Mouse (Mus musculus) thymus, postnatal 25 days (tissue): Measurements from ENCODE around the gene Itgav.
"Not testable (repeated sequence)": the region's sequence is repeated elsewhere in the genome, so short reads cannot be mapped to it uniquely, and the experiment has no call there.

Experiments
- DNase-seq: peaks from one replicate; pipeline ENCODE4 v3.0.0; 2022

The Itgav gene

DNA sequence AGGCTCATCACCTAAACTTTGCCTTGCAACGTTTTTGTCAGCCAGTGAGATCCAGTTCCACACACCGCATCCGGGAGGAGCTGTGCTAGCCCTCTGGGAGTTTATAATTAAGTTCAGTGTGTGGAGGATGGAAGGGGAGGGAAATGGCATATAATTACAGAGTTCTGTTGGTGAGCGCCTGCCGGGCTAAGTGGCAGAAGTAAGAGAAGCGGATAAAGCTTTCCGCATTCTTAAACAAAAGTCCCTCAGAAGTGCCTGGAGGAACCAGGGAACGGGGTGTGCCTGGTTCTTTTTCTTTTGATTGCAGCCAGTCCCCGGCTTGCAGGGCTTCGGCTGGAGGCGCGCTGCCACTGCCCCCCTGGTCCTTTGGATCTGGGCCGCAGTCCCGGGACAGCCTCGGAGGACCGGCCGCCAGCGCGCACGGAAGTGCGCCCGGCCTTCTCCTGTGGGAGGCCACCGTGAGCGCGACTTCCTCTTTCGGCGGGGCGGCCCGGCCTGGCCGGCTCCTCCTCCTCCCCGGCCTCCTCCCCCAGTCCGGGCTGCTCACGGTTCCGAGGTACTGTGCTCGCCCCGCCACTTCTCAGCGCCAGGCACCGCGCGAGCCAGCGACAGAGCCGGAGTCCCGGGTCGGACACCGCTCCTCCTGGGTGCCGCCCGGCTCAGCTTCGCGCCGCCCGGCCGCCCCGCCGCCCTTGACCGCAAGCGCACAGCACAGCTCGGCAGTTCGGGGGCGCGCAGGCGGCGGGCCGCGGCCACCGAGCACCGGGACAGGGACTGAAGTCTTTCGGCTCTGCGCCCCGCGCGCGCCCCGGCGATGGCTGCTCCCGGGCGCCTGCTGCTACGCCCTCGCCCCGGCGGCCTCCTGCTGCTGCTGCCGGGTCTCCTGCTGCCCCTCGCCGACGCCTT is at the start of gene Itgav:
TSS of gene Itgav (plus strand) at position 477 of the 906 bp plus-strand sequence.
- DNase-seq, result peak; percentile 90

DNA sequence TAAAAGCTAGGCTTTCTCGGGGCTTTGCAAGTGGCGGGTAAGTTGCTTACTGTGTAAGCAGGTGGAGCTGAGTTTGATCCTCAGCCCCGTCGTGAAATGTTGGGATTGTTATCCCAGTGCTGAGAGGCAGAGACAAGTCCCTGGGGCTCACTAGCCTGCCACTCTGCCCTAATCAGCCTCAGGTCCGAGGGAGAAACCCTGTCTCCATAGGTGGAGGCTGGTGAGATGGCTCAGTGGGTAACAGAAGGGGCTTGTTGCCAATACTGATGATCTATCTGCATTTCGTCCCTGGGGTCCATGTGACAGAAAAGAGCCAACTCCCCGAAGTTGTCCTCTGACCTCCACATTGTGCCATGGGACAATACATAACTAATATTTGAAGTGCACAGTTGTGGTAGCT is 49.8 kb upstream of the Itgav start:
- DNase-seq, result no peak

DNA sequence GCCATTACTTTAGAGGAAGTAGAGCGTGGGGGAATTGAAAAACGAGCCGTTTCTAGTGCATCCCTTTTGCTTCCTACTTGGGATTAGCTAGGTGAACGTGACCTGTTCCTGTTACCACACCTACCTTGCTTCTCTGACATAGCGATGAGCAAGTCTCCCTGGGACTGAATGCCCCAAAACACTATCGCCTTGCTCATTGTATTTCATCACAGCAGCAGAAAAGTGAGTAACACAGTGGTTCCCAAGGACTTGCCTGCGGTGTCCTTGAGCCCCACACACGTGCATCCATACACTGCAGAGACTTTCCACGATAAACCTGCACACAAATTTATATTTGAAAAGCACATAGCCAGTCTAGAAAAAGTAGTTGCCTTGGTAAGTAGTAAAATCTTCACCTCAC is 49.3 kb upstream of the Itgav start:
- DNase-seq, result no peak

DNA sequence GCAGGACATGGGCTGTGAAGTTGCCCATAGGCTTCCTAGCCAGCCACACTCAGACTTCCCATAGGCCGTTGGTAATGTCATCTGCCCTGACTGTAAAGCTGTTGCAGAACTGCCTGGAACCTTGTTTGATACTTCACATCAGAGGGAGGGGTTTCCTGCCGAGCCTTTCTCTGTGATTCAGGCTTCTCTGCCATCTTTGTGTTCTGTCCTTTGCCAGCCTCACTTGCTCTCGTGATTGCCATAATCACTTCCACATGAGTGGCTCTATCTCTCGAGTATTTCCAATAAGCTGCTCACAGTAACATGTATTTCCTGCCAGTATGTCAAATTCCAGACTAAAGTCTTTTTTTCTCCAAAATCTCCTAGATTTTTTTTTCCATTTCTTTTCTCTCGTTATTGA is 48.5 kb upstream of the Itgav start:
- no peak for DNase-seq

DNA sequence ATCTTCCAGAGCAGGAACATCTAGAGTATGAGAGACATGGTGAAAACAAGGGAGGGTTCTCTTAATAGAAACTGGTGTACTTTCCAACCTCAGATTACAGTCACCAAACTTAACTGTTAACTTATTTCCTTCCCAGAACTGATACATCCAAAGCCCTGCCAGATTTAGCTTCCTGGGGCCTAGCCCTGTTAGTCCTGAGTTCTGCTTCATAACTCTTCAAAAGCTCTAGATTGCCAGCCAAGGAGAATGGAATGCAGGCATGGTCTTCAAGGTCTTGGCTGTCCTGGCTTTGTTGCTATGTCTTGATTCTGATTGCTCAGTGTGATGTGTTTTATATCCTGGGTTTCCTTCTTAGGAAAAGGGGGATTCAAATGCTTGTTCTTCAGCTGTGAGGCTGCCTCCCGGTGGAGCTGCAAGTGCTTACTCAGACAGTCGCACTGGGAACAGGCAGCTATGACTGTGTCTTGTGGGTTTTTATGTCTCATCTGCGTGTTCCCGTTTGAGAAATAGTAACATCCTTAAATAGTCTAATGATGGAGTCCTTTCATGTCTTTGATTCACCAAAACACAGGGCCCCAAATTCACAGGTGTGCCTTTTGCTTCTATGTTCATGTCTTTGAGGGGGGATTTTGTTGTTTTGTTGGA is 47.8 kb upstream of the Itgav start:
- no peak for DNase-seq

DNA sequence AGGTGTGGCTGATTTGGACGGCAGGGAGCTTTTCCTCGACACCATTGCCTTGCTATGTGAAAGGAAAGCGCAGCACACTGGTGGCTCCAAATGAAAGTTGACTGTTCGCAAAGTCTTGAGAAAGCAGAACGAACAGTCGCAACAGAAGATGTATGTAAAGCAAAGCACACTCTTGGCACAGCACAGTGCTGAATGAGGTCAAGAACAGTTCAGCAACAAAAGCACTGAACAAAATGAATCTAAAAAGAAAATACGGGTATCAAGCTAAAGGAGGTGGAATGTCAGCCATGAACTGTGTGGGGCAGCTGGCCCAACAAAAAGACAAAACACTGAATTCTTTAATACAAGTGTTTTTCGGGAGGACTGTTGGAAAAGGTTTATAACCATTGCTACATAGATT is 42.9 kb upstream of the Itgav start:
- no peak for DNase-seq

DNA sequence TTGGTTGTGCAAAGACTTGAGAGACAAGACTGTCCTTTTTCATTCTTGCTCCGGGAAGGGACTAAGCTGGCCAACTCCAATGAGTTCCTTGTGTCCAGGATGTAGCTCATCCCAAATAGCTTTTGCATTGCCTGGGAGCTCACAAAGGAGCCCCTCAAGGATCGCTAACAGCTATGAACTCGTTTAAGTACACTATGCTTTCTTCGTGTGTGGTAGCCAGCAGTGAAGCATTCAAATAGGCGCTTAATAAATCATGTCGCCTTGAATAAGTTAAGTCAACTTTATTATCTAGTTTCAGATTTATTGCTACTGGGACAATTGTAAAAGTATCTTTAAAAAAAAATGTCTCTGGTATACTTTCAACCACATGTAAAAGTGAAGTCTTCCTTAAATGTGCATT is 42.4 kb upstream of the Itgav start:
- DNase-seq, result no peak

DNA sequence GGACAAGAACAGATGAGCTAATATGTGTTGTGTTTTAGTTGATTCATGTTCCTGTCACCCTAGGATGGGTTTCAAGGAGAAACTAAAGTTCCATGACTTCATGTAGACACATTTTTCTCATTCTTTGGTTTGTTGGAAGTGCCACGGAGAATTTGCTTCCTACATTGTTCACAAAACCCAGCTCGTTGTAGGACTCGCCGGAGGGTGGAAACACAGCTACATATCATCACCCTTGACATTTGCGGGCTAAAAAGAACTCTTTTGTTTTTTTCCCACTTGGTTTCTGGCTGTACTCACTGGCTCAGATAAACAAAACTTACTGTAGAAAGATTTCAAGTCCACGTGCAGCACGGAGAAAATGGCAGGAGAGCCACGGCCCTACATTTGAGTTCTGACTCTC is 41.9 kb upstream of the Itgav start:
- no peak for DNase-seq

DNA sequence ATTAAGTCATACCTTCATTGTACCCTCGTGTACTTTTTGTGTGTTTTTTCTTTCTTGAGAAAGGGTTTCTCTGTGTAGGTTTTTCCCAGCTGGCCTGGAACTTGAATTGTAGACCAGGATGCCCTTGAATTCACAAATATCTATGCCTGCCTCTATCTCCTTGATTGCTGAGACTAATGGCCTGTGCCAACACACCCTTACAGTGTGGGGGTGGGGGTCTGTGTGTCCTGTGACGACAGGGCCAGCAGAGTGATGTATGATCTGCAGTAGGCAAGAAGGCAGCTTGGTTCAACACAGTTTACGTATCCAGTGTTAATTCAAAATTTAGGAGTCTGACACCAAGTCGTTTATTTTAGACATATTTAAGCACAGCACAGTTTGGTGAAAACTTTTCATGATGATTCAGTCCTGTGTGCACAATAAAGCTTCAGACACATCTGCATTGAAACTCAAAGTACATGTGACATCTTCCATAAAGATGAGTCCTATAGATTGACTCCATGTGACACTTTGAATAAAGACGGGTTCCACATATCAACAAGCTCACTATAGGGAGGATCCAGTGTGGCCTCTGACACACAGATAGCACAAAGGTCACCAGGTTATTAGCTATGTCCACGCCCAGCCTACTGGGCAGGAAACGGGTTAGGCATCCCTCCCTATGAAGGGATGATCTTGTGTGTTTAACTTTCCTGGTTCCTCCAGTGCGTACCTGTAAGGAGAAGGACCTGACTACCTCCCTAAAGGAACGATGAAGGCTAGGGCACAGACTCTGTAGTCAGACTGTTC is 40.3 kb upstream of the Itgav start:
- no peak for DNase-seq

DNA sequence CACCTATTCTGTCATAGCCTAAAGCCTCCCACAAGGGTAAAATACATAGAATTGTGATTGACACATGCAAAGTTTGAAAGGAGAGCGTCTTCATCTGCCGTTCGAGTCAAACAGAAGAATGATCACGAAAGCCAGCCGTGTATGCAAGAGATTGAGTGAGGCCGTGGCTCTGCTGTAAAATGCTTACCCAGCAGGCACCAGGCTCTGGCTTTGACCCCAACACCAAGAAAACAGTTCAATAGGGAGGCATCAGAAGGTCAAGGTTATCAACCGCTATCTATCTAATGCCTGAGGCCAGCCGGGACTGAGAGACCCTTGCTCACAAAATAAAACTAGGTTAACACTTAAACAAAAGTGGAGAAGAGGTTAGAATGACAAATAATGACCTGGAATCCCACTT is 39.5 kb upstream of the Itgav start:
- DNase-seq, result no peak

DNA sequence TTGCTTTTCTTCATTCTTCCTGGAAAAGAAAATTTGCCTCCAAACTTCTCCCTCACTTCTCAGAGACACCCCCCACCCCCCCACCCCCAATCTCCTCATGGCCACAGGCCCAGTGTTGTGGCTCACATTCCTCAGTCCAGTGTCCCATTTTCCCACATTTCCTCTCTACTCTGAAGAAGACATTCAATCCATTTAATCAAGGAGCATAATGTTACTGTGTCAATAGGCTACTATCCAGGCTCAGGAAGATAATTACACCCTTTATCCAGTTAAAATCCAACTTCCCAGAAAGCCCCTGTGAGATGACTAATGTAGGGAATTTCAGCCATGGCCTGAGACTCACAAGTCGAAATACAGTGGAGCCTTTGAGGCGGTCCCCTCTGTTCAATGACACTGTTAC is 33.8 kb upstream of the Itgav start:
- DNase-seq, result no peak

DNA sequence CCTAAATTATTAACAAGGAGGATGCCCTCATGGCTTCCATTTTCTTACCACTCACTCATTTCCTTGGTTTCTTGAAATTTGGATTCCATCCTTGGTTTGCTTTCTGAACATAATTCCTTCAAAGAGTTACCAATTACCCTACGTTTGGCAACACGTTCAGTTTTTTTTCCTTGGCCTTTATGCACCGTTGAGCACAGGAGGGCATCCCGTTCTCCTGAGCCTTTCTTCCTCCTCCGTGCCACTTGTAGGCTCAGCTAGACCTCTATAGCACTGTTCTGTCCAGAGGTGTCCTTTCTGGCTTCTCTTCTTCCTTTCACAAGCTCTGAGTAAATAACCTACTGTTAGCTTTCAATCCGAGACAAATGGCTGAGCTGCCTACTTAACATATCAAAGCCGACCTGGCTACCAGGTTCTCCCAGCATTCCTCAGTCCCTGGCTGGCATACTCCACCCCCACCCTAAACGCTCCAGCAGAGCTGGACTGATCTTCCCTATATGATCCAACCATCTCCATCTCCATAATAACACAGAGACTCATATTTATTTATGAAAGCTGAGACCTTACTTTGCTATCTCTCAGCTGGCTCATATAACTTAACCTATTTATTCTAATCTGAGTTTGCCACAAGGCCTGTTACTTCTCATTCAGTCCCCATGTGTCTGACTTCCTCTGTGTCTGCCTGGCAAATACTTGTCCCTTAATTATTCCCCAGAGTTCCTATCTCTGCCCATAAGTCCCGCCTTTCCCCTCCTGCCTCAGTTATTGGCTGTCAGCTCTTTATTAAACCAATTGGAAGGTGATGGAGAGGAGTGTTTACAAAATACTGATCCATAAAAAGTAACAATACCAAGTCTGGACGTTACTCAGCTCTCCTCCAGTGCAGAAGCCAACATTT is 31.3 kb upstream of the Itgav start:
- no peak for DNase-seq

DNA sequence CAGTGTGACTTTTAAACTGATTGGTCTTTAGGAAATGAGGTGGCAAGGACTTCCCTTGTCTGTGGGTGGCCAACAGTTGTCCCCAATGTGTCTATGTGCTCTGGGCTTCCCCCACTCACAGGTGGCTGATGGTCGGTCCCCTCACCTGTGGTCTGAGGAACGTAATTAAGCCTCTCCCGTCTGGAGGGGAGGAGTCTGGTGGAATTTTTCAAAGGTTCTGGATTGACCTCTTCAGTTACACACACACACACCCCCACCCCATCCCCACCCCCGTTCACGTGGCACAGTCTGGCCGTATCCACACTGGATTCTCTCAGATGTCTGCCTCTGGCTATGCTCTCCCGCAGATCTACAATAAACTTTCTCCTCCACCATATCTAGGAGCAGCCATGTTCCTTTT is 30.1 kb upstream of the Itgav start:
- no peak for DNase-seq

DNA sequence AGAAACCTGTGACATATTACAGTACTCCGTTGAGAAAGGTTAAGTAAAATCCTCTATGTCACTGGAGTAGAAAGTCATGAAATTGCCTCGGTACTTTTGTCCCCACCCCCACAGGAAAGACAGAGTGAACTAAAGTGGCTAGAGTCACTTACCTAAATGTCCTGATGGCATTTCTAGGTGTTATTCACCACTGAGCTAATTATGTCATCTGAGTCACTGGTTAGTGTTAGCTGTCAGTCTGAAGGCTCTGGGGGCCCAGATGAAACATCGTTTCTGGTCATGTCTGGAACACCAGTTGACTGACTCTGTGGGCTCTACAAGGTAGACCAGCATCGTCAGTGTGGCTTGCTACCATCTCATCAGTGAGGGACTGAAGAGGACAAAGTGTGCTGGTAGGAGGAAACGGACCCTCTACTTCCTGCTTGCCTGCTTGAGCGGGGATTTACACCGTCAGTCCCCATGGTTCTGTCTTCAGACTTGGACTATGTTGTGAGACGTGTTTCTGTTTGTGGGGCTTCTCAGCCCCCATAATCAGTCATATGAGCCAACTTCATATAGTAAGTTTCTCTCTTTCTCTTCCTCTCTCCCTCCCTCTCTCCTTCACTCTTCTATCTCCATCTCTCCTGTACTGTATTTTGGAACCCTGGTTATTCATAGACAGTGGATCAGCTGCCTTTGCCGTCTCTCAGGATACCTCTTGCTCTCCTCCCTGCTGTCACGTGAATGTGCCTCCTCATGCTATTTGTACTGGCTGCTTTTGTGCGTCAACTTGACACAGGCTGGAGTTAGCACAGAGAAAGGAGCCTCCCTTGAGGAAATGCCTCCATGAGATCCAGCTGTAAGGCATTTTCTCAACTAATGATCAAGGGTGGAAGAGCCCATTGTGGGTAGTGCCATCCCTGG is 28.6 kb upstream of the Itgav start:
- no peak for DNase-seq

DNA sequence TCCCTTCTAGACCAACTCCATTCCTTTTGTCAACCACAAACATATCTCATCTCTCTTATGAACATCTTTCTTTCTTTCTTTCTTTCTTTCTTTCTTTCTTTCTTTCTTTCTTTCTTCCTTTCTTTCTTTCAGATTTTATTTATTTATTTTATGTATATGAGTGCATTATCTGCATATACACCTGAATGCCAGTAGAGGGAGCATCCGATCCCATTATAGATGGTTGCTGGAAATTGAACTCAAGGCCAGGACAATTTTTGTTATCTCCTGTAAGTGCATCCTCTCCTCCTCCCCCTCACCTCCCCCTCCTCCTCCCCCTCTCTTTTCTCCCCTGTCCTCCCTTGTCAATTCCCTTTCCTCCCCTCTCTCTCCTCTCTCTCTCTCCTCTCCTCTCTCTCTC is 25.7 kb upstream of the Itgav start:
- DNase-seq, result no peak

DNA sequence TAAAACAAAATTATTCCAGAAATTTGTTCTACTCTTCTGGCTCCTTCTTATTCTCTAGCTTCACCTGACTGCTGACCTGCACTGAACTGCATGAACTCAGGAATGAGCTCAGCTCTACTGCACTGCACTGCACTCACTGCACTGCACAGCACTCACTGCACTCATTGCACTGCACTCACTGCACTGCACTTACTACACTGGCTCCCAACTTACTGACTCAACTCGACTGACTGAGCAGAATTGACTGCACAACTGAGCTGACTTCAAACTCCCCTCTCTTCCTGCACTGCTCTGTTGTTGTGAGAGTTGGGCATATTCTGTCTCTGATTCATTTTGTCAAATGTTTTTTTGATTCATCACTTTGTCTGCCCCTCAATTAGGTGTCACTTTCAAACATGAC is 24.9 kb upstream of the Itgav start:
- no peak for DNase-seq

DNA sequence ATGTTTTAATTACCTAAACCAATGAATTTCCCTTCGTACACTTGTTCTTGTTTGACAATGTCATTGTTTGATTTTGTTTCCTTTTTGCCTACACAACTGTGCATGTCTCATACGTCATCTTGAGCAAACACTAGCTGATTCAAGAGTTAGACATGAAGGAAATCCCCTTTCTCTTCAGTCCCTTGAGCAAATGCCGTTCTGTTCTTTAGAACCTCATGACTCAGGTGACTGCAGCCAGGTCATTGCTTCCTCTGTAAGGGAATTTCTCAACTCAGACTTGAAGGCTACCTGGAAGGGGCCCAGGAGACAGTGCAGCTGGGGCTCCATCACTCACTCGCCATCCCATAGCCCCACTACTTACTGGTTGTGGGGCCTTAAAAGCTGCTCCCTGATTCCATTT is 23.5 kb upstream of the Itgav start:
- DNase-seq, result no peak

DNA sequence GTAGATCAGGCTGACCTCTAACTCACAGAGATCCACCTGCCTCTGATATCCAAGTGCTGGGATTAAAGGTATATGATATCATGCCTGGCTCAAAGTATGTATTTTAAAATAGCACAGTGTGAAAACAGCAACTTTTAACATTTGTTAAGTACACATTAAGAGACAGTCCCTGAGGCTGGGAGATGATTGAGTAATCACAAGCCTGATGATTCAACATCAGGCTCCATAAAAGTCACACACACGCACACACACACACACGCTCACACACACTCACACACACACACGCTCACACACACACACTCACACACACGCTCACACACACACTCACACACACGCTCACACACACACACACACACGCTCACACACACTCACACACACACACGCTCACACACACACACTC is 21.8 kb upstream of the Itgav start:
- DNase-seq, result no peak

DNA sequence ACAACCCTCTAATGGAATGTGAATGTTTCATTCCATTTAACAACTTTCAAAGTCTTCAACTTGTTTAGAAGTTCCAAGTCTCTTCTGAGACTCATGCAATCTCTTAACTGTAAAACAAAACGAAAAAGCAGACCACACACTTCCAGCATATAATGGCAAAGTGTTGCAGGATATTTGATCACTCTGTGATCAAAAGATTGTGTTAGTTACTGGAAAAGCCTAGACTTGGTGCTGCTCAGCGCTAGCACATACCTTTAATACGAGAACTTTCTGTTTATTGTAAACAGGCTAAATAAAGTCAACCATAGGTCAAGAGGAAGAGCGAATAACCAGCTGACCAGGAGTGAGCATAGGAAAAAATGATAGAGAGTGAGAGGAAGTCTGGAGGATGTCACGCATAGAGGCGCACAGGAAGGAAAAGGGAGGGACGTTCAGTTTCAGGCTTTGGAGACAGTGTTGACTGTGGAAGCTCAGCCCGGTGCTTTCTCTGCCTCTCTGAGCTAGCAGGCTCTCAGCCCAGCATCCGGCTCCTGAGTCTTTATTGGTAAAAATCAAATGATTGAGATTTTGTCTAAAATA is 18.5 kb upstream of the Itgav start:
- no peak for DNase-seq

DNA sequence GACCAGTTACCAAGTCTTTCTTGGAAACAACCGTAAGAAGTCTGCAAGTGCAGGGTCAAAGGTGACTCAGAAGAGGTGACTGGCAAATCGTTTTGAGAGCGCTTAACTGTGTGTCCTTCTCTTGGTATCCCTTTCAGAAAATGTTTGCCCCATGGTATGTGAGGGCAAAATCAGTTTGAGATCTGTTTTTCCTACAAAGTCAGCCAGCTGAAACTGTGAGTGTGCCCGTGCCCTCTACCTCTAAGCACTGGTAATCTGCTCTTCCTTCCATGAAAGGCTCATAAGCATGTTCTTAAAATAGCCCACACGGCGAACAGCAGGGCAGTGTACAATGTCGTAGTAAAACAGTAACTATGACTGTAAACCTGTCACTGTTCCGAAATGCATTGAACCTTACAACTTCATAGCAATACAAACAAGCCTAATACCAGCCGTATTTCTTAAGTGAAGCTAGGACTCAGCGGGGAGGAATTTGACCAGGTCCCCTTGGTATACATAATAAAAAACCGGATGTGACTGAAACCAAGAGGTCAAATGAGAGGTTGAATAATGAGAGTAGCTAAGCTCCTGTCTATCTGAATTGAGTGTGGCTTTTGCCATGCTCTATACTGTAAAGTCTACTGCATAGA is 14.2 kb upstream of the Itgav start:
- no peak for DNase-seq

DNA sequence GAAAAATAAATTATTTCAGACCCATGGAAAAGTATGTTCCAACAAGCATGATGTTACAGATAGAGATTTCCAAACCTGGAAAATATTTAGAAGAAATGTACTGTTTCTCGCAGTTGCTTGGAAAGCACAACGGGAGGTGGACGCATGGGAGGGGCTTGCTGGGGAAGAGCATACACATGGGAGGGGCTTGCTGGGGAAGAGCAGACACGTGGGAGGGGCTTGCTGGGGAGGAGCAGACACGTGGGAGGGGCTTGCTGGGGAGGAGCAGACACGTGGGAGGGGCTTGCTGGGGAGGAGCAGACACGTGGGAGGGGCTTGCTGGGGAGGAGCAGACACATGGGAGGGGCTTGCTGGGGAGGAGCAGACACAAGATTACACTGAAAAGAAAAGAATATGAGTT is 10.9 kb upstream of the Itgav start:
- DNase-seq, result not testable (repeated sequence)
